Mouse (Mus musculus) stomach, postnatal 0 days (tissue): ENCODE data around the gene Igsf8.

ENCODE experiments used
- CTCF ChIP-seq: IDR thresholded peaks from 2 replicates; pipeline ENCODE4 v1.5.1; 2016; ENCODE audit warnings: antibody characterized with exemption, low read depth, mild to moderate bottlenecking, moderate library complexity
- EP300 ChIP-seq: optimal IDR thresholded peaks from 2 replicates; pipeline ENCODE3; 2016; ENCODE audit warnings: antibody characterized with exemption

DNA sequence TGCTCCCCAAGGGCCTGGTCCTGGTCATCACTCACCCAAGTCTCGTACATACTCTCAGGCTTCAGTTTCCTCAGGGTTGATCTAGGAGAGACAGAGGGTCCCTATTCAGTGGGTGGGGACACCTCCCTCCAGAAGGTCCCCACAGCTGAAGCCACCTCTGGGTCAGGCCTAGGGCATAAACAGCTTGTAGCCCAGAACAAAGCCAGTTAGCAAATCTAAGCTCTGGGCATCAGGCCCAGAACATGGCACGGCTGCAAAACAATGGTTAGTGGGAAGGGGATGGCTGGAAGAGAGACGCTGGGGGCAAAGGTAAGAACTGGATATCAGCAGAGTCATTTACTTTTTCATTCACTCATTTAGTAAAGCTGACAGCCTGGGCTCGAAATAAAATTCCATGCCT, 47.7 kb upstream of the Igsf8 start:
- TF ChIP-seq CTCF: no peak
- no peak for TF ChIP-seq EP300
